Mouse (Mus musculus) heart, adult 18-20 months (tissue): ENCODE data around the gene Hsd3b7. TPM values are rescaled to one million over a fixed set of nuclear protein-coding genes. Genes with fewer than 3 reads are reported as not detected.

ENCODE experiments used
- DNase-seq, 2 experiments: peaks; one replicate each; pipeline ENCODE4 v3.0.0; 2021 to 2022; ENCODE audit warnings: mixed read lengths in 1 of 2
- long read RNA-seq, 2 experiments: library from polyadenylated mRNA; stranded (forward); transcript quantifications; one replicate each; pipeline ENCODE4 v2.0.0; 2021
- total RNA-seq, 2 experiments: library from RNA; stranded (reverse); gene quantifications; 2 replicates each; pipeline ENCODE4 v1.2.3; 2021

Gene Hsd3b7
- 10 to 100 TPM; 10.8 to 13.9 TPM for total RNA-seq
- long read RNA-seq, experiment 1, transcript Hsd3b7-201 (7 exons, 1,828 nt), result major isoform, 16 of 22 reads
- long read RNA-seq, experiment 1, partial matches to known transcripts, result 2 of 22 reads
- long read RNA-seq, experiment 1, other reads (novel, unspliced or antisense), result 4 of 22 reads
- long read RNA-seq, experiment 2, transcript Hsd3b7-201 (7 exons, 1,828 nt), result major isoform, 14 of 16 reads
- long read RNA-seq, experiment 2, partial matches to known transcripts, result 0 of 16 reads
- long read RNA-seq, experiment 2, other reads (novel, unspliced or antisense), result 1 of 16 reads

- peak; percentile 96 to 98 for DNase-seq
Observed at GRCm38 (mm10) chr7:127800435-127801009, at the start of gene Hsd3b7. Hsd3b7 (plus strand) TSS chr7:127800604.

DNA sequence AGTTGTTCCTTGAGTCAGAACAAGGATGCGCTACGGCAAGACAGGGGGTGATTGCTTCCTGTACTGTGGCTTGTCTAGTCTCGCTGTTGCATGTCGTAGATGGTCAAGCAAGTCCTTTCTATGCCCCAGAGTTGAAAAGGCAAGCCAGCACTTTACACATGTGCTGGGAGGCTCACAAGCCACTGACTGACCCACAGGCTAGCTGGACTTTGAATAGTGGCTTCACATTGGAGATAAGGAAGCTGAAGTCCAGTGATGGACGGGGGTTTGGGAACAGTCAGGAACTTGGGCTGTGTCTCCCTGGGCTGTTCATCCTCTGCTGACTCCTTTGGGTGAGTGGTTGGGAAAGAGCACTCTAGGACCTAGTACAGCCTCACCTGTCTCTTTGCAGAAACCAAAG, 48.8 kb upstream of the Hsd3b7 start:
- DNase-seq, result no peak

- DNase-seq, result no peak
Observed at GRCm38 (mm10) chr7:127752069-127752468, 48.3 kb upstream of the Hsd3b7 start.

DNA sequence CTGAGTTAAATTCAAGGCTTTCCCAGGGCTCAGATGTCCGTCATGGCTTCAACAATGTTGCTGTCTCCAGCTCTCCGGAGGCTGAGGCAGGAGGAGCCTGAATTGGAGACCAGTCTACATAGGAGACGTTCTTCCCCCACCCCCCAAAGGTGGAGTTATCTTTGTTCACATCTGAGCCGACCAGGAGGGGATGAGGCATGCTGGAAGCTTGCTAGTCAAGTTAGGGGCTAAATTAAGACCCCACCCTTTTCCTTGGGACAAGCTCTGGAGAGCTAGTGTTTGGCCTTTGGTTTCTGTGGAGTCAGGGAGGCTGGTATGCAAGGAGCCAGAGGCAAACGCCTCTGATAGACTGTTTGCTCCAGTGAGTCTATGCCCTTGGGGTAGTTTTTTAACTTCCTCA, 47.2 kb upstream of the Hsd3b7 start:
- no peak for DNase-seq

DNA sequence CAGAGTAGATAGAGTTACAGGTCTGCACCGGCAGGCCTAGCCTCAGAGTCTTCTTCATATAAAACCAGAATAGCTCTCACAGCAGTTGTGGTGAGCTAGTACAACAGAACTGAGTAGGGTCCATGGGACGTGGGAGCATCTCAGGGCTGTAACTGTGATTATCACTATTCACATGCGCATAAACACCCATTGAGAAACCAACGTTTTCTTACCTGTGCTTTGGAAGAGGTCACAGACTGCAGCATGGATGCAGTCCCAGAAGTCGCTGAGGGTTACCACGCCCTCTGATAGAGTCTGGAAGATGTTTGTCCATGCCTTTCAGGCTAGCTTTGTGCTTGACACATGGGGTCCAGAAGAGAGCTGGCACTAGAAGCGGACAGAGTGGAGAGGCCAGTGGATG, 46.7 kb upstream of the Hsd3b7 start:
- no peak for DNase-seq

GRCm38 (mm10) chr7:127759716-127760115, 40.7 kb upstream of the Hsd3b7 start:
- no peak for DNase-seq

- no peak for DNase-seq
Observed at GRCm38 (mm10) chr7:127760478-127760877, 39.9 kb upstream of the Hsd3b7 start.

- DNase-seq, result peak; percentile 78 to 85
Observed at GRCm38 (mm10) chr7:127761026-127761425, 39.4 kb upstream of the Hsd3b7 start.

DNA sequence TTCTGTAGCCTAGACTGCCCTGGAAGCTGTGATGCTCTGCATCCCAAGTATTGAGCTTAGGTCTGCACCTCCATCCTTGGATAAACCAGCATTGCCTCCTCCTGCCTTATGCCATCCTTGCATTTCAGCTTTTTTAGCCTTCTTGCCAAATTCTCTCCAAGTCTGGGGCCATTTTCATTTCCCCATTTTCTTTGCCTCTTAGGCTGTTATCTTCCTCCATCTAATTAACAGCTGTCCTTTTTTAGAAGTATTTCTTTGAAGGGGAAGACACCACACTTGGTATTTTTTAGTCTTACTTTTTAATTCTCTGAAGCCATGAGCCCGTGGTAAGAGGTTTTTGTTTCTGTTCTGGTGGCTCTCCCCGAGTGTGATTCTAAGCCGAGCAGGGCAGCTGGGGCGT, 36.8 kb upstream of the Hsd3b7 start:
- no peak for DNase-seq

- no peak for DNase-seq
Observed at GRCm38 (mm10) chr7:127765756-127766155, 34.6 kb upstream of the Hsd3b7 start.

DNA sequence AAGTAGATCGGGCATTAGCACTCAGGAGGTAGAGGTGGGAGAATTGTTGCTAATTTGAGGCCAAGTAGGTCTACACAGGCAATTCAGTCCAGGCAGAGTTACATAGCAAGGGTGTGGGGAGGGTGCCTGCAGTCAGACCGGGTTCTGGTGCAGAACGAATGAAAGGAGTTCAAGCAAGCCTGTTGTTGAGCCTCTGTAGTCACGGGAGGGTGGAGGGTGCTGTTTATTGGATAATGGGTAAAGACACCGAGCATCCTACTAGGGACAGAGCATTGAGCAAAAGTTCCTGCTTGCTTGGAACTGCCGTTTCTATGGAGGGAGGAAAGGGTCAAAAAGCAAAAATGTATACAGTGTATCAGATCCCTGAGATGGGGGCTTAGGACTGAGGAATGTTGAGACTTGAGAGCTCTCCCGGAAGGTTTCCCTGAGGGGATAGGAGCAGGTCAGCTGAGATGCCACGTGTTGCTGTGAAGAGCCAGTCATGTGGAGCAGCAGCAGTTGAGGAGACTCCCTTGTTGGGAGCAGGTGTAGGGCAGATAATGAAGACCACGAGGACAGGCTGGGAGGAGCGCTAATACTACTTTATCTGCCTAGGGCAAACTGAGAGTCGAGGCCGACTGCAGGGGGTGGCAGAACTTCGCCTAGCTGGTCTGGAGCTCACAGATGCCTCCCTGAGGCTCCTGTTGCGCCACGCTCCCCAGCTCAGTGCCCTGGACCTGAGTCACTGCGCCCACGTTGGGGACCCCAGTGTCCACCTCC, 33.4 kb upstream of the Hsd3b7 start:
- no peak for DNase-seq

GRCm38 (mm10) chr7:127767671-127768345, 32.6 kb upstream of the Hsd3b7 start:
- DNase-seq, result no peak

DNA sequence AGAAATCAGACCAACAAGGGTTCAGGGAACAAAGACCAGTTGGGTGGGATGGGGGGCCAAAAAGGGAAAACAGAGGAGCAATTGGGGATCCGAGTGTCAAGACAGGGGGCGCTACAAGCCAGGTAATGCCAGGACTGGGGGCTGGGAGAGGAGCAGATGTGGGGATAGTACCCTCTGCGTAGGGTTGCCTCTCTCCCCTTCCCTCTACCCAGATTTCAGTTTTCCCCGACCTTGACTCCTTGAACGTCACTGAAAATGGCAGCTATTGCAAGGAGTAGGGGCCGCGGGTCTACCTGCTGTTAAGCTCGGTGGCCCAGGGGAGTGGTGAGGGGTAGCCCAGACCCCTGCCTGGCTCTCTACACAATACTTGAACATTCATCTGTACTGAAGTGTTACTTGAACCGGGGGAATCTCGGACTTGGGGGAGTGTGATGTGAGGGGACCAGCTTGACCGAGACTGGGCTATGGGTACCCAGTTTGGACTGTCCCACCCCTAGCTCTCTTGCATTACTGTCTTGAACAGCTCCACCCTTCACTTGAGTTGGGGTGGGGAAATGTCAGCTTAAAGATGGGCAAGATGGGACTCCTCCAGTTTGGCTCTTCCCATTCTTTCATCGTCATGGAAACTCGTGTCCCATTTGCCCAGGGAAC, 31.9 kb upstream of the Hsd3b7 start:
- DNase-seq, result no peak

DNA sequence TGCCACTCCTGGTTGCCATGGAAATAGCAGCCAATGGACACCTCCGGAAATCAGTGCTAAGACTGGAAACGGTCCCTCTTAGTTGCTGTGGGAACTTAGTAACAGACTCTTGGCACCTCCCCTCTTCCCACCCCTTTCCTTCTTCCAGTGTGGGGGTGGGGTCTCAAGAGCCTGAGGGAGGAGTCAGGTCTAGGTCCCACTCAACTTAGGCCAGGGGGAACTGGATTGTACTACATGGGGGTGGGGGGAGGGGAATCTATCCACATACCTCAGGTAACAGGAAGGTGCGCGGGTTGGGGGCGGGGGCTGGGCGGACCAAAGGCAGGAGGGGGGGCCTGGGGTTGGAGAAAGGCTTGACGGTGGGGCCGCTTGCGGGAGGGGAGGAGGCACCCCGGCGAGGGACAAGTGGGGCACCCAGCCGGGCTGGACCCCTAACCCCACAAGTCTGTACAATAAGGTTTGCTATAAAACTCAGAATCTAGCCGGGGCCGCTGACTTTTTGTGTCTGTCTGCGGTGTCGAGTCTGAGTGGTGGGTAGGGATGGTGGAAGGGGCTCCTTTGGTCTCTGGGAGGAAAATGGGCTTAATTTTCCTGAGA, 31.3 kb upstream of the Hsd3b7 start:
- DNase-seq, result peak; percentile 98 to 99

DNA sequence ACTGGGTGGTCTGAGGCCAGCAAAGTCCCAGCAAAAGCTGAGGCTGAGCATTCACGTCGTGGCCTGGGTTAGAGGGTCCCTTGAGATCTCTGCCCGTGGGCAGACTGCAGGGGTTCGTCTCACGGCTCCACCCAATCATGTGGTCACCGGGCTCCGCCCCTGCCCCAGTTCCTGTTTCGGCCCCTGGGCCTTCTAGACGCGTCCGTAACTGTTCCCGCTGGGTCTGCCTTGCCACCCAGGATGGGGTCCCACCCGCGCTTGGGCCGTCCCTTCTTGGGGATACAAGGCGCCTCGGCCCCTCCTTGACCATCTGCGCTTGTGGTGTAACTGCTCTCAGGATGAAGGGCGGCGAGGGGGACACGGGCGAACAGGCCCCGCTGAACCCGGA, 30.8 kb upstream of the Hsd3b7 start, which contains the start of gene Orai3:
Gene Orai3 (plus strand): TSS at position 165 of the 388 bp plus-strand sequence.
- DNase-seq, result peak; percentile 94 to 95

- no peak for DNase-seq
Observed at GRCm38 (mm10) chr7:127770039-127770905, 30.1 kb upstream of the Hsd3b7 start.

GRCm38 (mm10) chr7:127771262-127771661, 29.1 kb upstream of the Hsd3b7 start:
- DNase-seq, result no peak

- DNase-seq, result no peak
Observed at GRCm38 (mm10) chr7:127772080-127772479, 28.3 kb upstream of the Hsd3b7 start.

DNA sequence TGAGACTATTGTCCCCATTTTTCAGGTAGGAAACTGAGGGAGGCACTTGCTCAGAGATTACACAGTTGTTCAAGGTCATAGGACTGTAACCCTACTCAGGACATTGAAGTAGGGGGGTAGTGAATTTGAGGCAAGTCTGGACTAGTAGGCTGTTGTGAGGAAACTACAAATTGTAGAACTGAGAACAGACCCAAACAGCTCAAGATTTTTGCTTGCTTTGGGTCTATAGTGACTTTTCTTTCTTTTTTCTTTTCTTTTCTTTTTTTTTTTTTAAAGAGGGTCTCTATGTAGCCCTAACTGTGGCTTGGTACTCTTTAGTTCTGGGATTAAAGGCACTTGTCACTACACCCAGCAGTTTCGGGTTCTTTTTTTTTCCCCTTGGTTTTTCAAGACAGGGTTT, 27.8 kb upstream of the Hsd3b7 start:
- DNase-seq, result no peak

DNA sequence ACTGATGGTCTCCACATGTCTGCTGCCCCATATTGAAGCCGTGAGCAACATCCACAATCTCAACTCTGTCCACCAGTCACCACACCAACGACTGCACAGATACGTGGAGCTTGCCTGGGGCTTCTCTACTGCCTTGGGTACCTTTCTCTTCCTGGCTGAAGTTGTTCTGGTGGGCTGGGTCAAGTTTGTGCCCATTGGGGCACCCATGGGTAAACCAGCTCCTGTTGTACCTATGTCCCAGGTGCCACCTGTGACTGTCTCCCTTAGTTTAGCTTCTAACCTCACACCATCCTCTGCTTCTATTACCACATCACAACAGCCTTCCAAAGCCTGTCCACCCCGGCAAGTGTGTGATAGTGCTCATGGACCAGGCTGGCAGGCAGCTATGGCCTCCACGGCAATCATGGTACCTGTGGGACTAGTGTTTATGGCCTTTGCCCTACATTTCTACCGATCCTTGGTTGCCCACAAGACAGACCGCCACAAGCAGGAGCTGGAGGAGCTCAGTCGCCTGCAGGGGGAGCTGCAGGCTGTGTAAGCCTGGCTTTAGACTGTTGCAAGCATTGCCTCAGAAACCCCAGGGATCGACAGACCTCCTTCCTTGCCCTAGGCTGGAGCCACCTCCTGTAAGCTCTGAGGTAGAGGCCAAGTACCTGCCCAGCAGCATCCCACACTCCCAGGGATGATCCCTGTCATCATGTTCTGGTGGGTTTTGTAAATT, 26.6 kb upstream of the Hsd3b7 start:
- peak; percentile 53 to 57 for DNase-seq
